Comparison of ENCODE assay signal across 12 mouse cellular contexts in genomic region chr2:168679381-168680199, GRCm38 (mm10).
DNase-seq lines count a peak whose midpoint lies in the region; ATAC-seq and TF ChIP-seq lines count a peak whose summit lies in the region.
"Had no signal": no experiment of that assay in that cellular context is flagged by ENCODE, and none has a peak within 500 bp of the region (broad histone marks: within the 10 kb centered on the region; RNA-seq: fewer than 3 reads in every experiment).

No protein-coding gene starts in this region.

- H3K27me3 ChIP-seq in forebrain, postnatal 0 days (ENCODE audit: insufficient read depth, low read length) = no peaks in the 10 kb centered on the region
- H3K27me3 ChIP-seq in midbrain, embryonic 16.5 days (ENCODE audit: control insufficient read depth, insufficient read depth, low read depth, low read length) = no peaks in the 10 kb centered on the region
- H3K27me3 ChIP-seq: lung, embryonic 15.5 days had no signal

- peak overlapping the region; percentile 71 for H3K27ac ChIP-seq in left cerebral cortex, adult 2 months
- H3K27ac ChIP-seq in cortical plate, adult 2 months (ENCODE audit: insufficient read depth, low read length) = peak overlapping the region; percentile 13; the same call in 1 of the 2 replicates
- peak overlapping the region; percentile 86 for H3K27ac ChIP-seq in forebrain, postnatal 0 days (ENCODE audit: low read depth, low read length)
- H3K27ac ChIP-seq in midbrain, embryonic 16.5 days (ENCODE audit: low read length) = peak overlapping the region; percentile 79
- H3K27ac ChIP-seq: limb, embryonic 10.5 days; lung, embryonic 15.5 days had no signal

- H3K9ac ChIP-seq in forebrain, postnatal 0 days = no peak overlapping the region
- no peak overlapping the region for H3K9ac ChIP-seq in midbrain, embryonic 16.5 days (ENCODE audit: low read depth, low read length)
- H3K9ac ChIP-seq: lung, embryonic 15.5 days had no signal

- H3K4me1 ChIP-seq in cortical plate, adult 2 months (ENCODE audit: control insufficient read depth, insufficient read depth, low read length) = peaks cover 15% of the 10 kb centered on the region
- H3K4me1 ChIP-seq in forebrain, postnatal 0 days (ENCODE audit: insufficient read depth) = peaks cover 10% of the 10 kb centered on the region; the same call in 1 of the 2 replicates
- H3K4me1 ChIP-seq in midbrain, embryonic 16.5 days (ENCODE audit: control insufficient read depth, insufficient read depth, low read length) = peaks cover 14% of the 10 kb centered on the region
- H3K4me1 ChIP-seq: lung, embryonic 15.5 days had no signal

- intact Hi-C loops in left cerebral cortex, adult 2 months (cut with DNase I) = loop anchor here (10.0 kb wide), 1 partner anchor 245 kb away; no protein-coding TSS in a partner anchor
- intact Hi-C loops in left cerebral cortex, postnatal 25 days (cut with DNase I) = no loop called here

- no peak for TF ChIP-seq CTCF in left cerebral cortex, adult 2 months (IDR thresholded peaks at IDR 0.05)
- TF ChIP-seq CTCF in cortical plate, adult 2 months (IDR thresholded peaks at IDR 0.05; ENCODE audit: extremely low read depth, insufficient read depth, low read length) = 0 out of 2 replicates have a peak, but pooled peaks have one; percentile 11
- TF ChIP-seq CTCF in forebrain, postnatal 0 days (IDR thresholded peaks at IDR 0.05; ENCODE audit: low read depth) = peak; percentile 45

- peak; percentile 50 for ATAC-seq in forebrain, postnatal 0 days
- ATAC-seq in midbrain, embryonic 16.5 days = peak; percentile 49

- WGBS in forebrain, postnatal 0 days = 36% methylated on average over 19 of the region's 19 CpGs
- WGBS in midbrain, embryonic 16.5 days = 35% methylated on average over 19 of the region's 19 CpGs

- no peak overlapping the region for H3K4me3 ChIP-seq in left cerebral cortex, adult 2 months
- H3K4me3 ChIP-seq in cortical plate, adult 2 months (ENCODE audit: insufficient read depth, low read length) = no peak overlapping the region
- H3K4me3 ChIP-seq in forebrain, postnatal 0 days (ENCODE audit: low read depth, low read length) = no peak overlapping the region
- no peak overlapping the region for H3K4me3 ChIP-seq in midbrain, embryonic 16.5 days (ENCODE audit: low read depth, low read length)
- H3K4me3 ChIP-seq: limb, embryonic 10.5 days; lung, embryonic 15.5 days had no signal

- no peak for DNase-seq in left cerebral cortex, adult 2 months (ENCODE audit: extremely low spot score in 1 of 2, low spot score in 2 of 2)
- no peak for DNase-seq in left cerebral cortex, postnatal 25 days (ENCODE audit: low spot score in 2 of 2)
- peak; percentile 54 for DNase-seq in forebrain, postnatal 0 days
- DNase-seq in thymus, postnatal 14 days = no peak
- DNase-seq in left cerebral cortex, adult 11 months (ENCODE audit: low spot score) = no peak
- DNase-seq in yolk sac, embryonic 10.5 days (ENCODE audit: low spot score) = no peak
- DNase-seq: kidney, postnatal 10 days; thymus, postnatal 25 days had no signal

- no peak overlapping the region for H3K4me2 ChIP-seq in forebrain, postnatal 0 days (ENCODE audit: low read depth)
- H3K4me2 ChIP-seq in midbrain, embryonic 16.5 days (ENCODE audit: low read length) = peak overlapping the region; percentile 5; the same call in 1 of the 2 replicates
- H3K4me2 ChIP-seq: lung, embryonic 15.5 days had no signal

- no peaks in the 10 kb centered on the region for H3K9me3 ChIP-seq in forebrain, postnatal 0 days (ENCODE audit: low read length)
- no peaks in the 10 kb centered on the region for H3K9me3 ChIP-seq in midbrain, embryonic 16.5 days (replicated peaks; ENCODE audit: control insufficient read depth, low read length, poor library complexity, severe bottlenecking)
- H3K9me3 ChIP-seq: limb, embryonic 10.5 days; lung, embryonic 15.5 days had no signal

- no peak for TF ChIP-seq POLR2A in cortical plate, adult 2 months (IDR thresholded peaks at IDR 0.05; ENCODE audit: extremely low read depth, insufficient read depth, low read length)

- peaks cover 36% of the 10 kb centered on the region for H3K36me3 ChIP-seq in forebrain, postnatal 0 days (ENCODE audit: insufficient read depth)
- peaks cover 20% of the 10 kb centered on the region for H3K36me3 ChIP-seq in midbrain, embryonic 16.5 days (ENCODE audit: control insufficient read depth, insufficient read depth, low read length)
- H3K36me3 ChIP-seq: lung, embryonic 15.5 days had no signal

Comparison
In these comparisons a context has a peak if more than half of its experiments do, and no peak if none do; other contexts are left out.
1. H3K27ac ChIP-seq: peak in every context shown above with its lines; median percentile 86 in forebrain, postnatal 0 days; 79 in midbrain, embryonic 16.5 days; 71 in left cerebral cortex, adult 2 months; 13 in cortical plate, adult 2 months.